Mouse (Mus musculus) heart, postnatal 14 days (tissue): ENCODE measurements around the gene Lrrc10b. TPM values are rescaled to one million over a fixed set of nuclear protein-coding genes. Genes with fewer than 3 reads are reported as not detected.

Source experiments
- DNase-seq, 2 experiments: peaks; one replicate each; pipeline ENCODE4 v3.0.0; 2021 to 2022
- intact Hi-C: fragments of 180-260 bp; cut with DNase I; formaldehyde crosslinking; loops from one replicate; pipeline ENCODE4 v1.15.1; 2025
- total RNA-seq, 2 experiments: library from RNA; stranded (reverse); gene quantifications; 2 replicates each; pipeline ENCODE4 v1.2.3; 2021

The Lrrc10b gene
- total RNA-seq, 2 experiments from 2014 or later, result 1.4 to 2.6 TPM

- DNase-seq, result no peak
- intact Hi-C loops, result loop anchor here (1.0 kb wide), 1 partner anchor 37 kb away; no protein-coding TSS in a partner anchor
These were observed 8.1 kb downstream of the Lrrc10b start for GRCm38 (mm10) chr19:10449190-10449589.

GRCm38 (mm10) chr19:10448275-10448674 lies 9.0 kb downstream of the Lrrc10b start:
- intact Hi-C loops, result no loop called here
- DNase-seq, result no peak

GRCm38 (mm10) chr19:10444685-10445369 lies 12.4 kb downstream of the Lrrc10b start:
- DNase-seq, result no peak
- intact Hi-C loops, result no loop called here

- no peak for DNase-seq
- intact Hi-C loops, result loop anchor here (5.0 kb wide), 1 partner anchor 180 kb away; no protein-coding TSS in a partner anchor
These were observed 19.8 kb downstream of the Lrrc10b start for GRCm38 (mm10) chr19:10437521-10437920.

GRCm38 (mm10) chr19:10436726-10437125 lies 20.5 kb downstream of the Lrrc10b start:
- intact Hi-C loops, result loop anchor here (1.0 to 5.0 kb wide), 2 partner anchors 46 to 179 kb away; no protein-coding TSS in a partner anchor
- DNase-seq, result no peak

GRCm38 (mm10) chr19:10435908-10436307 lies 21.4 kb downstream of the Lrrc10b start:
- intact Hi-C loops, result loop anchor here (1.0 to 5.0 kb wide), 3 partner anchors 46 to 179 kb away; no protein-coding TSS in a partner anchor

GRCm38 (mm10) chr19:10434927-10435326 lies 22.3 kb downstream of the Lrrc10b start:
- no peak for DNase-seq
- intact Hi-C loops, result loop anchor here (2.0 to 5.0 kb wide), 2 partner anchors 102 to 178 kb away; no protein-coding TSS in a partner anchor

More at GRCm38 (mm10) chr19:10435908-10436307, 21.4 kb downstream of the Lrrc10b start:
- DNase-seq, result peak; percentile 62 to 74

GRCm38 (mm10) chr19:10433879-10434540 lies 23.3 kb downstream of the Lrrc10b start:
- peak; percentile 52 to 56 for DNase-seq
- intact Hi-C loops, result loop anchor here (2.0 kb wide), 1 partner anchor 101 kb away; no protein-coding TSS in a partner anchor

GRCm38 (mm10) chr19:10433225-10433624 lies 24.0 kb downstream of the Lrrc10b start:
- DNase-seq, result no peak
- intact Hi-C loops, result no loop called here

GRCm38 (mm10) chr19:10431841-10432240 lies 25.4 kb downstream of the Lrrc10b start:
- no peak for DNase-seq
- intact Hi-C loops, result no loop called here

GRCm38 (mm10) chr19:10431410-10431809 lies 25.9 kb downstream of the Lrrc10b start:
- intact Hi-C loops, result no loop called here
- no peak for DNase-seq

GRCm38 (mm10) chr19:10429371-10429770 lies 27.9 kb downstream of the Lrrc10b start:
- DNase-seq, result peak in 1 of 2 experiments; percentile 56
- intact Hi-C loops, result no loop called here

GRCm38 (mm10) chr19:10427431-10427830 lies 29.8 kb downstream of the Lrrc10b start:
- no peak for DNase-seq
- intact Hi-C loops, result no loop called here

- no peak for DNase-seq
- intact Hi-C loops, result no loop called here
These were observed 30.5 kb downstream of the Lrrc10b start for GRCm38 (mm10) chr19:10426793-10427192.

GRCm38 (mm10) chr19:10426312-10426711 lies 31.0 kb downstream of the Lrrc10b start:
- intact Hi-C loops, result no loop called here
- DNase-seq, result no peak

GRCm38 (mm10) chr19:10425484-10426270 lies 31.6 kb downstream of the Lrrc10b start:
- intact Hi-C loops, result no loop called here
- no peak for DNase-seq

GRCm38 (mm10) chr19:10424751-10425150 lies 32.5 kb downstream of the Lrrc10b start:
- DNase-seq, result no peak
- intact Hi-C loops, result no loop called here

- intact Hi-C loops, result no loop called here
- no peak for DNase-seq
These were observed 35.0 kb downstream of the Lrrc10b start for GRCm38 (mm10) chr19:10421986-10422976.

GRCm38 (mm10) chr19:10417436-10417835 lies 39.8 kb downstream of the Lrrc10b start:
- DNase-seq, result peak; percentile 73 to 84
- intact Hi-C loops, result loop anchor here (2.0 kb wide), 1 partner anchor 21 kb away; no protein-coding TSS in a partner anchor
